Mouse (Mus musculus): ENCODE data around the gene Ctsw.
"Not testable (repeated sequence)": the region's sequence is repeated elsewhere in the genome, so short reads cannot be mapped to it uniquely, and the experiment has no call there.

DNA sequence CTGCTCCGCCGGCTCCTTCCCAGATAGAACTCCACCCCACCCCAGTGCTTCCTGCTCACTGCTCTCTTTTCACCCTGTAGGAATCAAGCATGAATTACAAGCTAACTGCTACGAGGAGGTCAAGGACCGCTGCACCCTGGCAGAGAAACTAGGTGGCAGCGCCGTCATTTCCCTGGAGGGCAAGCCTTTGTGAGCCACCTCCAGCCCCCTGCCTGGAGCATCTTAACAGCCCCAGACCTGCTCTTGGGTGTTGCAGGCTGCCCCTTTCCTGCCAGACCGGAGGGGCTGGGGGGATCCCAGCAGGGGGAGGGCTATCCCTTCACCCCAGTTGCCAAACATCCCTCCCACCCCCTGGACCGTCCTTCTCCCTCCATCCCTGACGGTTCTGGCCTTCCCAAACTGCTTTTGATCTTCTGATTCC lies 25.0 kb upstream of the Ctsw start:
- TF ChIP-seq CTCF (IDR thresholded peaks at IDR 0.05; ENCODE audit: low read depth, low read length); POLR2A (IDR thresholded peaks at IDR 0.05; ENCODE audit: extremely low read depth, insufficient read depth, low read length): not testable (repeated sequence)
